Mouse (Mus musculus) skeletal muscle tissue, adult 2 months (tissue): Measurements from ENCODE around the gene Snap47.

ENCODE experiments used
- DNase-seq: peaks from one replicate; pipeline ENCODE4 v3.0.0-alpha.2; 2012; ENCODE audit warnings: low read depth, low spot score

The Snap47 gene

DNA sequence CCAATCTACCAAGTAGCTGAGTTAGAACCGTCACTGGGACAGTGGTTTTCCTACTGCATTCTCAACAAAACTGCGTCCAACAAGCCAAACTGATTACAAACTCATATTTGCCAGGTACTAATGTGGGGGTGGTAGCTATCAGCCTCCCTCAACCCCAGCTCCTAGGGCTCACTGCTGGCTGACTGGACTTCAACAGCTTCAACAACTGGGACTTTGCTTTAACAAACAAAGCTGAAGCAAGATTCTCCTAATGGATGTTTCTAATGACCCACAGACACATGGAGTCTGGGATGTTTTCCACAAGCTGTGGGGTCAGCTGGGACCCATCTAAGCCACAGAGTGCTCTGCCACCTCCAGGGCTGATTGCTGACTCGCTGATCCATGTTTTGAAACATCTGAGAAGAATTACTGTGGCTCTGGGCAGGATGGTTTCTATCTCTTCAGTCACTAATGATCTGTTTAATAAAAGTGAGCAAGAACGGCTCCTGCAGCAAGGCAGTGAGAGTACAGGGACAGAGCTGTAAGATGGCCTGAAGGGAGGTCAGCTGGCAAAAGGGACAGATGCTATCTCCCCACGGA, 27.9 kb downstream of the Snap47 start:
- DNase-seq: no peak

DNA sequence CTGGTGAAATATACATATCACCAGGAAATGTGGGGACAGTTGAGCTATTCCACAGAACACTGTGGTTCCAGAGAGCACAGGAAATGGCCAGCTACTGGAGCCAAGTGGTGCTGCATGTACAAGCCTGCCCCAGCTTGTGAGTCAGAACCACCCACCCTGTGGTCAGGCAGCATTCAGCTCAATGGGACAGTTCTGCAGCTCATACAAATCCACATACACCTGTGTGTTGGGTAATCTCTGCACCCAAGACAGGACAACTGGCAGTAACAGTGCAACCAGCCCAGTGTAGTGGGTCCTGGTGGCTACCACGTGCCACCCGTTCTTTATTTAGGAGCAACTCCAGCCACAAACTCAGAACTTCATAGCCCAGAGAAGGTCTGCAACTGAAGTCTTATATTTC, 29.0 kb downstream of the Snap47 start:
- no peak for DNase-seq

DNA sequence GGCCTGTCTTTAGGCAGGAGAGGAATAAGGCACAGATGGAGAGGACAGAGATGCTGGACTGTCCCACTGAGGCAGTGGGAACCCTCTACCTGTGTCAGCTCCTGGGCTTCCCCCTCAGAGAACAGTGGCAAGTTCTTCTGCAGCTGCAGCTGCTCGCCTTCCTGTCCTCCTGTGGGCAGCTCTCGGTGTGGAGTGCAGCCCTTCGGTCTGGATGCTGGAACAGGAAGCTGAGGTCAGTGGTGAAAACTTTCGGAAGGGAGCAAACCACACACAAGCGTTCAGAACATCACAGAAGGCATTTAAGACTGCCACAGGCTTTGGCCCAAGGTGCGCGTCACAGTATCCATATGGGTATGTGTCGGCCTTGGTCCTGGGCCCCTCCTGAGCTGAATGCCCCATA, 29.6 kb downstream of the Snap47 start:
- no peak for DNase-seq

DNA sequence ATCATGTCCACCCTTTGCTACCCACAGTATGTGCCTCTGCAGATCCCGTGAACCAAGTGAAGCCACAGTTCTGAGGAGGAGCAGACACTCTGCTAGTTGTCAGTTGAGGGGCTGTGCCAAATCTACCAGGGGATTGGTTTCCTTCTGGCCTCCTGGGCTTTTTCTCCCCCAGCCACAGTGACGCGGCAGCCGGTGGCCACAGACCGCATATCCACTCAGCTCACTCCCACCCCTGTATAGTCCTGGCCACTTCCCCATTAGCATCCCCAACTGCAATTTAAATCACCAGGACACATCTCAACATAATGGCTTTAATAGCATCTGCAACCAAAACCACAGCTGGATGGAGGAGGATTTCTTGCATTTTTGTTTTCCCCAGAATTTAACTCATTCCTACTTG, 32.3 kb downstream of the Snap47 start:
- DNase-seq: no peak

DNA sequence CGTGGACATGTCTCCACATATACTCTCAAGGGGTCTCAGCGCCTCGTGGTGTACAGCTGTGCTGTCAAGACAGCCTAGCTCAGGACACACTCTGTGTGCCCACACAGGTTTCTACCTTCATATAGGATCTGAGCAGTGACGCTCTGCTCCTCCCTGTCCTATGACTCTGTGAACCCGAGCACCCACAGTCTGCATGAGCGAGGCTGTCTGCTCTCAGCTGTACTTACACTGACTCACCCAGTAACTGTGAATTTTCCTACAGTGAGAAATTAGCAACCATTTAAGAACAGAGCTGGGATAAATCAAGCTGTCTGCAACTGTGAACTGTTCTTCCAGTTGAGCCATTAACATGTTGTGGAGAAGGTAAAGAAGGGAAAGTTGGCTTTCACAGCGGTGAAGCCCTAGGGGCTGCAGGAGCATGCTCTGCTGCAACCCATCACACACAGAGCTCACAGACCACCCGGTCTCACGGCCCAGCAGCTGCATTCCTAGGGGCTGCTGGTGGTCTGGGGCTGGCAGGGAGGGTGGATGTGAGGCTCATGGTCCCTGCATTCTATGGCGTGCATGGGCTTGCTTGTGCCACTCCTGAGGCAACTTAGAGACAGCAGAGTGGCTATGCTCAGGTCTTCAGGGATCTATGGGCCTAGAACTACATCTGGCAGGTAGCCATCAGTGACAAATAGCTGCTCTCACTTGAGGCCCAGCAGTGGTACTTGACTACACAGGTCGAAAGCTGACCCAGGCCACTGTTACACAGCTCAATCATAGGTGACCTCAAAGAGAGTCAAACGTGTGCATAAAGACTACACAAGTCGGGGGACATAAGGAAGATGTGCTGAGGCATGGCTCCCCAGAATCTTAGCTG, 37.8 kb downstream of the Snap47 start:
- no peak for DNase-seq

DNA sequence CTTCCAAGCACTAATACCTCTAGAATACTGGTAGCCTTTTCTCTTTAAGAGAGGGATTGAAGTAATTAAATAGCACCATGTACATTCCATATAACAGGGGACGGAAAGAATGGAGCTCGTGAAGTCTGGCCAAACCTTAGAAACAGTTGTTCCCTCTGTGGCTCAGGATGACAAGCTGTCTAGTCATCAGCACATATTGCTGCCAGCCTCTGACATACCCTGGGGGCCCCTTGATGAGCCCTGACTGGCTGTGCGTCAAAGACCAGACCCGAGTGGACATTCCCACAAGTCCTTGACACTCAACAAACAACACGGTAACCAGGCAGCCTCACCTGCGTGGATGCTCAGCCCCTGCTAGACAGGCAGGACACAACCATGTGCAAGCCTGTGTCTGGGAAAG, 38.9 kb downstream of the Snap47 start:
- no peak for DNase-seq

DNA sequence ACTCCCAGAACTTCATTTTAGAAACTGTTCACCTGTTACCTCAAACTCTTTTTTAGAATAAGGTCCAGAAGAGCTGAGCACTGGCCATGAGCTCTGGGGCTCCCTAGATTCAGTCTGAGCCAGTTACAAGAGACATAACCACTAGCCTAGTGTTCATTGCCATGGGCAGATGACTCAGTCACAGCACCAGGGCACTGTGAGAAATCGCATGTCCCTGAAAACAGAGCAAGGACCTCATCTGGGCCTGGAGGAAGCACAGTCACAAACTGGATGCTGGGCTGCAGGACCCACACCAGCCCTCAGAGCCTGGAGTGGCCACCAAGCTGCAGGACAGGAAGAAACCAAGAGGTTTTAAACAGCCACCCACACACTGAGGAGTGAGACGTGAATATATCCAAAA, 40.1 kb downstream of the Snap47 start:
- no peak for DNase-seq

DNA sequence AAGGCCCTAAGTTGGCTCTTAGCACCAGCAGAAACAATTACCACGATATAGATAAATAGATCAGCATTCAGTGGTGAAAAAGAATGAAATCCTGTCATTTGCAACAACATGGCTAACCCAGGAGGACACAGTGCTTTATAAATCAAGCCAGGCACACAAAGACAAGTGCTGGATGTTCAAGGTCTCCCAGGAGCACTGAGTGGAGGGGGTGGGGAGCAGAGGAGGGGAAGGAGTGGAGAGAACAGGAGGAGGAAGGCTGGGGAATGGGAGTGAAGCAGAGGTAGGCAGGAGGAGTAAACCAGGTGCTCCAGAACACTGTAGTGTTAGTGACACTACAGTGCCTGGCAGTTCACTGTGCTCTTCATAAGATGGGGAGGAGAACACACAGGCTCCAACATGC, 45.2 kb downstream of the Snap47 start:
- no peak for DNase-seq

DNA sequence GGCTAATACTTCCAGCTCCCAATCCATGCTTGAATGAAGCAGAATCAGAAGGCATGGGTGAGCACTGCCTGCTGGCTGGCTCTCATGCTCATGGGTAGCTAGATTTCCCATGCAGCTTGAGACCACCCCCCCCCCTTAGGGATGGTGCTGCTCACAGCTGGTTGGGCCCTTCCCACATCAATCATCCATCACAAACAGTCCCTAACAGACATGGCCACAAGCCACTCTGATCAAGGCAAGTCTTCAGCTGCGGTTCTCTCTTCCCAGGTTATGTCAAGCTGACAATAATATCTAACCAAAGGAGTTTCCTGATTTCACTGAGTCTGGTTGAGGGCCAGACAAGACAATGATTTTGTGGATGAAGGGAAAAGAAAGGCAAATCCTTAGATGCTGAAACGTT, 50.1 kb downstream of the Snap47 start:
- DNase-seq: no peak

DNA sequence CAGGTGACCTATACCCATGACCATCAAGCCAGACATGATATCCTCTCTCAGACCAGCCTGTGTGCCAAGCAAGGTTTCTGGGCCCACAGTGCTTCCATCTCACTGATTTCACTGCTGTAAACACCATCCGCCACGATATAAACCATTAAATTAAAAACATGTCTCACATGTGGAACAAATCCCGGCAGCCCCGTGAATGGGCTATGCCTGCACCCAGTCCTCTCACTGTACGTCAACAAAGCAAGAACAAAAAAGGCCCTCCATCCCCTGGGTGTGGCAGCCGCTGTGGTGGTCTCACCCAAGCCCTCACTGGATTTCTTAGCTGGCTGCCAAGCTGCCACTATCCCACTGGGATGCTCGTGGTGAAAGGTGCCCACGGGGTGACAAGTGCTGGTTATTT, 51.2 kb downstream of the Snap47 start:
- DNase-seq: no peak

DNA sequence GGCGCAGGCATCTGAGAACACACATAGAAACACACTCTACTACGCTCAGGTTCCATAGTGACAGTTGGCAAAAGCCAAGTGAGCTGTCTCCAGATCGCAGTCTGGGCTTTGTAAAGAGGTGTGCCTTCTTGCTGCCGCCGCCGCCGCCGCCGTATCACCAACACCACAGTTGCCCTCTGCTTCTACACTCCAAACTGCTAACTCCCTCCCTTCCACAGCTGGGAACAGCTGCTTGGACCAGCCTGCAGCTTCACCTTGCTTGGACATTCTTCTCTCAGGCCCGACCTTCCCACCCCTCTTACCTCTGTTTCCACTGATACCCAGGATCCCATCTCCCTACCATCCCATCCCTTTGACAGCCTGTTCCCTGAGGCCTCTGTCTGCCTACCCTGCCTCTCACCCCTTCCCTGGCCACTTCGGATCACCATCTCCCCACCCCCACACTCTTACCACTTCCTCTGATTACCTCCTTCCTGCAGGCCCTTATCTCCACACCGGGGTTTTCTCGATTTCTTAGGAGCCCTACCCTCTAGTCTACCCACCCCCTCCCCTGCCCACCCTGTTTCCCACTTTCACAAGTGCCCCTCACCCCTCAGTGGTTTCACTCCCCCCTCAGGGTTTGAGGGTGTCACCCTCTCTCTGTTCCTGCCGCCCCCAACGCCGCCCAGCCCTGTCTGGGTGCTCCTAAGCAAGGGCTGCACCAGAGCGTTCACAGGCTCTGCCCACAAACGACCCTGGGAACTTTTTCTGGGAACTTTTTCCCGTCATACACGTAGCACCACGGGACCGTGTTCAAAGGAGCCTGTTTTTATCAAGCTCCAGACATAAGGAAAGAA, 53.2 kb downstream of the Snap47 start:
- DNase-seq: no peak

DNA sequence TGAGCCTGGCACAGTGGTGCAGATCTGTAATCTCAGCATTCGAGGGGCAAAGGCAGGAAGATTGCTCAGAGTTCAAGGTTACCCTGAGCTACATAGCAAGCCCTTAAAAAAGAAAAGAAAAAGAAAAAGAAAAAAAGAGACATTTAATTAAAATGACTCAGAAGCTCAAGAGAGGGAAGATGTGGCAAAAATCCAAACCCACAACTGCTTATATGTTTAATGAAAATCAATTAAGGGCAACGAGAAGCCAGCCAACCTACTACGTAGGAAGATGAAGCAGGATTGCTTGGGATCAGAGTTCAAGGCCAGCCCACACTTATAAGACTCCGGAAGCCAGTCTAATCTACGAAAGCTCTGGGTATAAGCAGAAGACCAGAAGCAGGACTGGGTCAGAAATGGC, 56.5 kb downstream of the Snap47 start:
- DNase-seq: no peak

DNA sequence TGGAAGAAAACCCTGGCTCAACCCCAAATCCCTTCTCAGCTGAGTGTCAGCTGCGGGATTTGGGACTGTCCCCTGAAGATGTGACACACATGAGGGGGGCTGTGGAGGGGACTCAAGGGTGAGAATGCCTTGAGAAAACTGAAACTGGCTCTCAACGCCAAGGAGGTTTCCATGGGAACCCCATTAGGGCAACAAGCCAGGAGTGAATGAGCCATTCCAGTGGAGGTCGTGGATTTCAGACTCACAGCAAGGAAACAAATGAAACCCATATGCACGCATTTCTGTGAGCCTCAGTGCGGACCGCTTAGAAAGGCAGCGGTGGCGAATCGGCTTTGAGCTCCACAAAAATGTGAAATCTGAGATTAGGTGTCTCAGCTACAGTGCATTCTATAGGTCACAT, 57.4 kb downstream of the Snap47 start:
- no peak for DNase-seq

DNA sequence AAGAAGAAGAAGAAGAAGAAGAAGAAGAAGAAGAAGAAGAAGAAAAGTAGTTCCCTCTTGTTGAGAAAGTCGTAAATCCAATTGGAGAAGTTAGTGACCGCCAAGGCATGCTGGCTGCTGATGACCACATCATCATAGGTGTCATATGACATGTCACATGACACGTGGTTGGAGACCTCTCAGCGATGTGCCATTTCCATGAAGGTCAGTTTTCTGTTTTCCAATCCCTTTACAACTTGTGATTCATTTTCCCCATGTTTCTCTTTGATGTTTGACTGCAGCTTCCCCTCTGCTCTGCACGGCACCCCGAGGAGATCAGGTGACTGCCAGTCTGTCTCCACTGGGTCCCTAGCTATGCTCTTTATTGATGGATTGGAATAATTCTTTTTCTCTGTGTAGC, 58.7 kb downstream of the Snap47 start:
- peak; percentile 27 for DNase-seq

DNA sequence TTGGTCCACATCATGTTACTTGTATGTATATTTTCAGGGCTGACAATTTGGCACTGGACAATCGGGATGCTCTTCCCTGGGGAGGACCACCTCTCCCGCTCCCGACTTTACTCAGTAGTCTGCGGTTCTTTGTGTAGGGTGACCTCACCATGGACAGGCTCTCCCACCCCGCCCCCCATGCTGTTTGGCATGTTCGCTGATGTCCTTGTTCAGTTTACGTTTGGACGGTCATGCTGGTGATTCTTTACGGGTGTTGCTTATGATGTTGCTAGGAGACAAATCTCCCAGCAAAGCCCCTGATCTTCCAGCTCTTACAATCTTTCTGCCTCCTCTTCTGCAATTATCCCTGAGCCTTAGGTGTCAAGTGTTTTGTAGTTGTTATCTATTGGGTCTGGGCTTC, 60.5 kb downstream of the Snap47 start:
- DNase-seq: no peak

DNA sequence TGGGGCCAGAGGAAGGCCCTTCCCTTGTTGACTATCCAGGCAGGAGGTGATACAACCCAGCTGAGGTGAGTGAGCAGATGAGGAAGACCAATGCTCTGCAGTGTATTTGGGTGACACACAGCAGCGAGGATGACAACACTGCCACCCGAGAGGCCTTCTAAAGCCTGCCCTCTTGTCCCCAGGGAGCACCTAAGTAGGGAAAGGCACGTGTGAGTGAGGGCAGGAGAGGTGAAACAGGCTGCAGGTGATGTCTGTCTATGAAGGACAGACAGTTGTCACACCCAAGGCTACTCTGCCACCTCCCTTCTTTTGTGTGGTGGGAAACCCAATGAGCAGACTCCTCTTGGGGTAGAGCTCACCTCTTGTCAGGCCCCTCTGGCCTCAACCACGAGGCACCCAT, 61.4 kb downstream of the Snap47 start:
- DNase-seq: no peak

DNA sequence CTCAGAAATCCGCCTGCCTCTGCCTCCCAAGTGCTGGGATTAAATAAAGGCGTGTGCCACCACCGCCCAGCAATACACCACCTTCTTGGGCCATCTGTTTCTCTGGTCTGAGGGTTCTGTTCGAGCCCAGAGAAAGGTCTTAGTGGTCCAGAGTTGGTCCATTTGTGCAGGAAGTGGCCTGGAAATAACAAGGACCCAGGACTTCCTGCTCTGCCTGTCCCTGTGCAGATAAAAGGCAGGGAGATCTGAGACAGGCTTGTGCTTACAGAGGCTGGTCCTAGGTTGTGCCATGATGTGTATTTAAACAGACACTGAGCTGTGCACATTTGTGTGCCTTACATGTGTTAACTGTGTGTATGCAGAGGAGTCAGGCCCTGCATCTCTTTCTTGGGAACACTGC, 62.2 kb downstream of the Snap47 start:
- DNase-seq: no peak

DNA sequence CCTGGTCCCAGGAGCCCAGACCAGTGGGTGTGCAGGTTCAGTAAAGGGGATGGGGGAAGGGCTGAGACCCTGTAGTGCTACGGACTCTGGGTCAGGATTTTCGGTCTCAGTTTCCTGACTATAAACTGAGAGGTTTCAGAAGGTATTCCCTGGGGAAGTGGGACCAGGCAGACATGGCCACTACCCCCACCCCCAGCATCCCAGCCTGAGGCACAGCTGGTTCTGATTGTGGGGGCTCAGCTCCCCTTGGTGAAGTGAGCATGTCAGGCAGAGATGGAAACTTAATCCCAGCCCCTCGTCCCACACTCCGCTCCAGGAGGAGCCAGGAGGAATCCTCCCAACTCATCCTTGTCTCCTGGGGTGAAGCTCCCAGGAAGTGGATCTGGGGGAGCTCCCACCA, 63.5 kb downstream of the Snap47 start:
- no peak for DNase-seq

DNA sequence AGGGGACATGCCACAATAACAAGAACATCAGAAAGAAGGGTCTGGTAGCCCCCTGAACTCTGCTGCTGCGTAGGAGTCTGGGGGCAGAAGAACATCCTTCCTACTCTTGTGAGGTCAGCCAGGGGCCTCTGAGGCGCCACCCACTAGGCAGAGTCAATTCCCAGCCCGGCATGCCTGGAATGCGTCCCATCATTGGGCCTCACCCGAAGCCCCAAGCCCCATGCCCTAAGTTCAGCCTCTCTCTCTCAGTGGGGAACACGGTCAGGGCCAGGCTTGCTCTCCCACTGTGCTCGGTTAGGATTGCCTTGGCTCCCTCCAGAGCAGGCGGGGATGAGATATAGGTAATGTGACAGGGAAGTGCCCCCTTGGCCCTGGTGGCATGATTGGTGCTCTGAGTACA, 65.9 kb downstream of the Snap47 start:
- no peak for DNase-seq

DNA sequence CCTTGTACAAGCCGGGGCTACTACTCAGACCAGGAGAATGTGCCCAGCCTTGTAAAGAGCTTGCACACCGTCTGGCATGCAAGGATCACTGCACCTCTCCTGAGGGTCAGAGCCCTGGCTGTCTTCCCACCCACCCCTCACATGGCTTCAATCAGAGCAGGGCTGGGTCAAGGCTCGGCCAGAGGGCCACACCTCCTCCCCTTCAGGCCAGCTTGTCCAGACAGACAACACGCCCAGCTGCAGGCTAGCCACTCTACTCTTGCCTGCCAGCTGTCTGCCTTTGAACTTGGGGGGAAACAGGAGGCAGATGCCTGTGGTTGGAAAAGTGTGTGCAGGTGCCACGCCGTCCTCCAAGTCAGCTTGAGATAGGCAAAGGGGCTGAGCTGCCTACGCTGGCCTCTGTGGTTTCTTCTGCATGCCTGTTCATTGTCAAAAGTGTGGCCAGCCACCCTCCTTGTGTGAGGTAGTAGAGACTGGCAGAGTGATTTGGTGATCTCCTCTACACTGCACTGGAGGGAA, 66.5 kb downstream of the Snap47 start:
- DNase-seq: peak; percentile 56

DNA sequence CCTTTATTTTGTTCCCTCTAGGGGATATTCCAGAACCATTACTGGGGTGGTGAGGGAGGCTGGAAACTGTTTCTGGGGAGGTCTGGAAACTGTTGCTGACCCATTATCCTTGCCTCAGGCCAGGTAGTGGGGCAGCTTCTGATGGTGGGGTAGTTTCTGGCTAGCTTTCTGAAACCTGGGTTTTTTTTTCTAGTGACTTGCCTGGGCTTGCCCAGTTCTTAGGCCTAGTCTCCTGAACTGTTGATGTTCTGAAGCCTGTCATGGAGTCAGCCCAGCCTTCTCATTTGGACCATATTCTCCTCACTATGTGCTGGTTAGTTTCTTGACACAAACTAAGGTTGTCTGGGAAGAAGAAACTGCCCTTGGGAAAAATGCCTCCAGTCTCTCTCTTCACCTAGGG, 71.4 kb downstream of the Snap47 start:
- DNase-seq: no peak

DNA sequence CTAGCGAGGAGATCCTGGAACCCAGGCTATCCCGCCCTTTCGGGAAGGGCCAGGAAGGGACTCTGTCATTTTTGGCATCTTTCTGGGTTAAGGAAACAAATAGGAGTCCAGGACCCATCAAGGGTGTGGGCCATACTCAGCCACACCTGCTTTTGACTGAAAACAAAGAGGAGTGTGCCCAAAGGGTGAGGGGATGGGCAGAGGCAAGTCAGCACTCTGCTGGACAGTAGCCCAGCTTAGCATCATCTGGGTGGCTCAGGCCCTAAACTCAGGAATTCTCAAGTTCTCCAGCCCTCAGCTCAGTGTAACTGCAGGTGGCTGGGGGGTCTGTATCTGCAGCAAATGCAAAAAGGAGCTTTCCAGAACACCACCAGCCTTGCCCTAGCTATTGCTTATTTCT, 73.0 kb downstream of the Snap47 start:
- no peak for DNase-seq
